Mouse (Mus musculus) MEL (cell line): Measurements from ENCODE around the gene Nck2.

Experiments
- CTCF ChIP-seq, 3 experiments: IDR thresholded peaks in 2 of 3; conservative IDR thresholded peaks in 1 of 3; 2 replicates each; pipeline ENCODE4 v1.5.1; 2011 to 2012; ENCODE audit warnings: low read length in 3 of 3, low read depth in 2 of 3, mild to moderate bottlenecking in 2 of 3, improper control_type of control experiment in 1 of 3, inconsistent platforms in 1 of 3, mixed read lengths in 1 of 3, moderate library complexity in 1 of 3; ENCODE audit not compliant: control insufficient read depth in 1 of 3, insufficient read depth in 1 of 3, poor library complexity in 1 of 3, severe bottlenecking in 1 of 3
- EP300 ChIP-seq, 2 experiments: IDR thresholded peaks; 2 replicates each; pipeline ENCODE4 v1.6.1; 2011; ENCODE audit warnings: improper control_type of control experiment in 2 of 2, low read length in 2 of 2, low read depth in 1 of 2, mild to moderate bottlenecking in 1 of 2
- JUND ChIP-seq: IDR thresholded peaks from 2 replicates; pipeline ENCODE4 v1.6.1; 2011; ENCODE audit warnings: low read depth, mild to moderate bottlenecking, improper control_type of control experiment, low read length
- MAZ ChIP-seq: IDR thresholded peaks from 2 replicates; pipeline ENCODE4 v1.6.1; 2012; ENCODE audit warnings: low read depth, mild to moderate bottlenecking, inconsistent platforms, low read length, improper control_type of control experiment
- POLR2A ChIP-seq, 2 experiments: IDR thresholded peaks; 2 replicates each; pipeline ENCODE4 v1.6.1; 2011 to 2012; ENCODE audit warnings: low read length in 2 of 2, mild to moderate bottlenecking in 2 of 2, control low read depth in 1 of 2, improper control_type of control experiment in 1 of 2, low read depth in 1 of 2, moderate library complexity in 1 of 2; ENCODE audit not compliant: control insufficient read depth in 1 of 2, insufficient read depth in 1 of 2, poor library complexity in 1 of 2
- ZKSCAN1 ChIP-seq: IDR thresholded peaks from 2 replicates; pipeline ENCODE4 v1.6.1; 2012; ENCODE audit warnings: low read depth, mild to moderate bottlenecking, inconsistent platforms, low read length, improper control_type of control experiment, moderate library complexity

DNA sequence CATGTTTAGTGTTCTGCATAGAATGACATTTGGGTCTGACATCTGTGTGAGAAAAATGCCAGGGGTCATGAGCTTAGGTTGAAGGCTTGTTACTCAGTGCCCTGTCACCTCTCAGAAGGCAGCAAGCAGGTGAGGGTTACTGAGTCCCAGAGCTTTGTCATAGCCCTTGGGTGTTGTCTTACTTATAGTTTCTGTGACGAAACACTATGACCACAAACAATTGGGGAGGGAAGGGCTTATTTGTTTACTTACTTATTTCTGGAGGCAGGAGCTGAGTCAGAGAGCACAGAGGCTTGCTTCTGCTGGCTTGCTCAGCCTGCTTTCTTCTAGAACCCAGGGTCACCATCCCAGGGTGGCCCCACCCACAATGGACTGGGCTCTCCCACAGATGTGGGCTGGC is 6.4 kb downstream of the Nck2 start:
- TF ChIP-seq CTCF (IDR thresholded peaks at IDR 0.05 in 2 of 3, conservative IDR thresholded peaks at IDR 0.05 in 1 of 3; ENCODE audit: control insufficient read depth in 1 of 3, insufficient read depth in 1 of 3, low read depth in 2 of 3, low read length in 3 of 3, poor library complexity in 1 of 3, severe bottlenecking in 1 of 3) (no peak), ZKSCAN1 (no peak), EP300 (IDR thresholded peaks at IDR 0.05; ENCODE audit: low read depth in 1 of 2, low read length in 2 of 2) (no peak), MAZ (no peak), POLR2A (IDR thresholded peaks at IDR 0.05; ENCODE audit: control insufficient read depth in 1 of 2, insufficient read depth in 1 of 2, low read depth in 1 of 2, low read length in 2 of 2, poor library complexity in 1 of 2) (no peak), JUND (no peak)
